17 mouse cellular contexts compared by ENCODE assay signal in the genomic region with DNA sequence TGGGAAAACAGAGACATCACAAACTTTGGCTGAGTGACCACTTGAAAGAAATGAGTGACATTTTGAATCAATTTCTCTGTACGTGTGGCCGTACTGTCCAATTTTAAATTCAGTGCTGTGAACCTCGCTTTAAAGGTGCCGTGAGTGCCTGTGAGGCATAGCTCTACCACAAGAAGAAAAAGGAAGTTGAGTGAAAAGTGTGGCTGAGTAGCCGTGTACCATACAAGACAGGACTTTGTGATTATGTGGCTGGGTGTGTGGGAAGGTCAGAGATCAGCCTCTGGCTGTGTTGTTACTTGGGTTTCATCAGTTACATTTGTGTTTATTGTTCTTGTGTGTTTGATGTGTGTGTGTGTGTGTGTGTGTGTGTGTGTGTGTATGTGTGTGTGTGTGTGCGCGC. TPM values are rescaled to one million over a fixed set of nuclear protein-coding genes. Genes with fewer than 3 reads are reported as not detected.
A peak's percentile ranks its signal among the peaks of the same experiment; 100 is the strongest.
DNase-seq lines count a peak whose midpoint lies in the region; ATAC-seq and TF ChIP-seq lines count a peak whose summit lies in the region.
"Had no signal": no experiment of that assay in that cellular context is flagged by ENCODE, and none has a peak within 500 bp of the region (broad histone marks: within the 10 kb centered on the region; RNA-seq: fewer than 3 reads in every experiment).

No protein-coding gene starts in this region.

- WGBS in intestine, postnatal 0 days, result 81% methylated on average over 7 of the region's 7 CpGs
- 88% methylated on average over 7 of the region's 7 CpGs for WGBS in intestine, embryonic 15.5 days
- WGBS in hindbrain, embryonic 12.5 days, result 85% methylated on average over 7 of the region's 7 CpGs

- H3K4me3 ChIP-seq in intestine, postnatal 0 days (ENCODE audit: low read depth, low read length), result no peak overlapping the region
- no peak overlapping the region for H3K4me3 ChIP-seq in intestine, embryonic 15.5 days (replicated peaks)
- H3K4me3 ChIP-seq in hindbrain, embryonic 12.5 days, result no peak overlapping the region
- H3K4me3 ChIP-seq: embryonic facial prominence, embryonic 13.5 days; embryonic facial prominence, embryonic 15.5 days; erythroblast, embryonic 14.5 days; forebrain, embryonic 10.5 days; forebrain, embryonic 12.5 days had no signal

- no peaks in the 10 kb centered on the region for H3K4me1 ChIP-seq in intestine, postnatal 0 days (replicated peaks; ENCODE audit: control insufficient read depth, insufficient read depth, low read length)
- no peaks in the 10 kb centered on the region for H3K4me1 ChIP-seq in intestine, embryonic 15.5 days (replicated peaks)
- H3K4me1 ChIP-seq in hindbrain, embryonic 12.5 days, result no peaks in the 10 kb centered on the region
- H3K4me1 ChIP-seq: embryonic facial prominence, embryonic 13.5 days; embryonic facial prominence, embryonic 15.5 days; forebrain, embryonic 12.5 days had no signal

- H3K27me3 ChIP-seq in intestine, postnatal 0 days (replicated peaks; ENCODE audit: control insufficient read depth, insufficient read depth, low read length), result no peaks in the 10 kb centered on the region
- no peaks in the 10 kb centered on the region for H3K27me3 ChIP-seq in intestine, embryonic 15.5 days (replicated peaks)
- no peaks in the 10 kb centered on the region for H3K27me3 ChIP-seq in hindbrain, embryonic 12.5 days
- H3K27me3 ChIP-seq: embryonic facial prominence, embryonic 13.5 days; embryonic facial prominence, embryonic 15.5 days; forebrain, embryonic 12.5 days had no signal

- no peak overlapping the region for H3K27ac ChIP-seq in intestine, postnatal 0 days (ENCODE audit: low read depth, low read length)
- H3K27ac ChIP-seq in intestine, embryonic 15.5 days, result no peak overlapping the region
- no peak overlapping the region for H3K27ac ChIP-seq in hindbrain, embryonic 12.5 days
- H3K27ac ChIP-seq: embryonic facial prominence, embryonic 13.5 days; embryonic facial prominence, embryonic 15.5 days; forebrain, embryonic 10.5 days; forebrain, embryonic 12.5 days had no signal

- no peak overlapping the region for H3K4me2 ChIP-seq in intestine, postnatal 0 days (replicated peaks; ENCODE audit: low read depth)
- H3K4me2 ChIP-seq in intestine, embryonic 15.5 days (replicated peaks), result no peak overlapping the region
- H3K4me2 ChIP-seq in hindbrain, embryonic 12.5 days (replicated peaks), result no peak overlapping the region
- H3K4me2 ChIP-seq: embryonic facial prominence, embryonic 13.5 days; embryonic facial prominence, embryonic 15.5 days; forebrain, embryonic 12.5 days had no signal

- no peak overlapping the region for H3K9ac ChIP-seq in intestine, postnatal 0 days (ENCODE audit: low read depth, low read length)
- no peak overlapping the region for H3K9ac ChIP-seq in intestine, embryonic 15.5 days
- H3K9ac ChIP-seq in hindbrain, embryonic 12.5 days, result no peak overlapping the region
- H3K9ac ChIP-seq: embryonic facial prominence, embryonic 13.5 days; embryonic facial prominence, embryonic 15.5 days; forebrain, embryonic 12.5 days had no signal

- no peaks in the 10 kb centered on the region for H3K9me3 ChIP-seq in intestine, postnatal 0 days (ENCODE audit: control insufficient read depth)
- H3K9me3 ChIP-seq in intestine, embryonic 15.5 days, result no peaks in the 10 kb centered on the region
- no peaks in the 10 kb centered on the region for H3K9me3 ChIP-seq in hindbrain, embryonic 12.5 days (replicated peaks)
- H3K9me3 ChIP-seq: embryonic facial prominence, embryonic 13.5 days; embryonic facial prominence, embryonic 15.5 days; forebrain, embryonic 10.5 days; forebrain, embryonic 12.5 days had no signal

- H3K36me3 ChIP-seq in intestine, postnatal 0 days (ENCODE audit: control insufficient read depth, insufficient read depth), result peaks cover 47% of the 10 kb centered on the region
- no peaks in the 10 kb centered on the region for H3K36me3 ChIP-seq in intestine, embryonic 15.5 days
- no peaks in the 10 kb centered on the region for H3K36me3 ChIP-seq in hindbrain, embryonic 12.5 days
- H3K36me3 ChIP-seq: embryonic facial prominence, embryonic 13.5 days; embryonic facial prominence, embryonic 15.5 days; forebrain, embryonic 10.5 days; forebrain, embryonic 12.5 days had no signal

- ATAC-seq in intestine, postnatal 0 days, result 0 out of 2 replicates have a peak, but pooled peaks have one; percentile 26
- ATAC-seq in intestine, embryonic 15.5 days, result no peak
- peak; percentile 60 for ATAC-seq in granulocyte monocyte progenitor cell, adult 5-6 weeks (replicated peaks; ENCODE audit: poor library complexity, severe bottlenecking)
- peak; percentile 54 for ATAC-seq in megakaryocyte progenitor cell, adult 5-6 weeks (replicated peaks; ENCODE audit: poor library complexity)
- ATAC-seq in hindbrain, embryonic 12.5 days (ENCODE audit: low FRiP score), result no peak
- ATAC-seq: forebrain, embryonic 14.5 days; forebrain, embryonic 16.5 days had no signal

- no peak for TF ChIP-seq CTCF in intestine, postnatal 0 days (IDR thresholded peaks at IDR 0.05; ENCODE audit: low read depth)

- no peak for DNase-seq in embryo, embryonic 9.5 days (ENCODE audit: extremely low spot score)
- no peak for DNase-seq in right cerebral cortex, postnatal 36 days (ENCODE audit: low spot score in 2 of 2)

RNA-seq across cellular contexts. Expression of gene Gucy2c, which starts 59.0 kb away (rescaled TPM):
- 78.4 and 90.9 TPM in 2 replicates for polyA plus RNA-seq in intestine, postnatal 0 days (2015; fragmentation: Nextera tagmentation; extraction: Ambion mirVana)
- 72.4 and 75.1 TPM in 2 replicates for polyA plus RNA-seq in intestine, embryonic 15.5 days (2015; fragmentation: Nextera tagmentation; extraction: Ambion mirVana)
- total RNA-seq in granulocyte monocyte progenitor cell, adult 5-6 weeks (2014; fragmentation: Nextera tagmentation), result not detected in 2 replicates
- total RNA-seq in granulocyte monocyte progenitor cell, adult 5-6 weeks (2017), result not detected in 2 replicates
- not detected in 2 replicates for total RNA-seq in megakaryocyte progenitor cell, adult 5-6 weeks (2015)
- not detected in 2 replicates for total RNA-seq in megakaryocyte progenitor cell, adult 5-6 weeks (2017)
- 0.05 and 0.10 TPM in 2 replicates for polyA plus RNA-seq in hindbrain, embryonic 12.5 days (2016; fragmentation: Nextera tagmentation; extraction: Ambion mirVana)
- total RNA-seq: adrenal gland, adult 2 months; adrenal gland, postnatal 25 days; MEL had no signal
- polyA plus RNA-seq: adrenal gland, adult 2 months; embryonic facial prominence, embryonic 13.5 days; erythroblast, embryonic 14.5 days; forebrain, embryonic 10.5 days had no signal

Comparison
In these comparisons a context has a peak if more than half of its experiments do, and no peak if none do; other contexts are left out.
1. ATAC-seq: peak in intestine, postnatal 0 days (single experiment), granulocyte monocyte progenitor cell, adult 5-6 weeks (single experiment) and megakaryocyte progenitor cell, adult 5-6 weeks (single experiment); none in intestine, embryonic 15.5 days (single experiment) and hindbrain, embryonic 12.5 days (single experiment).
2. RNA of gene Gucy2c, which starts 59.0 kb away (polyA plus RNA-seq): 78.4 to 90.9 TPM in intestine, postnatal 0 days and 72.4 to 75.1 TPM in intestine, embryonic 15.5 days; 0.05 to 0.10 TPM in hindbrain, embryonic 12.5 days; every median in the first group is over 10 times any median in the second.